Mouse (Mus musculus): ENCODE measurements around the gene Utf1. TPM values are rescaled to one million over a fixed set of nuclear protein-coding genes. Genes with fewer than 3 reads are reported as not detected.

The Utf1 gene
- polyA plus RNA-seq, 1 experiment, result 2.1 TPM

- Histone ChIP-seq H3K27ac (ENCODE audit: control insufficient read depth, insufficient read depth, low read depth, low read length) (no peak overlapping the region), H3K36me3 (ENCODE audit: control insufficient read depth, insufficient read depth, low read length) (no peaks in the 10 kb centered on the region), H3K4me3 (ENCODE audit: control insufficient read depth, low read depth, low read length) (no peak overlapping the region), H3K4me1 (ENCODE audit: control insufficient read depth, insufficient read depth, low read length) (peaks cover 3% of the 10 kb centered on the region; the same call in 1 of the 2 replicates), H3K27me3 (ENCODE audit: control insufficient read depth, insufficient read depth, low read length) (no peaks in the 10 kb centered on the region)
- no peak for TF ChIP-seq POLR2A (IDR thresholded peaks at IDR 0.05; ENCODE audit: control insufficient read depth, low read depth, low read length)
Observed at GRCm38 (mm10) chr7:139937810-139938209, 5.8 kb upstream of the Utf1 start.

- H3K27me3 ChIP-seq (ENCODE audit: control insufficient read depth, insufficient read depth, low read length), result peaks cover 7% of the 10 kb centered on the region; the same call in 1 of the 2 replicates
- peaks cover 23% of the 10 kb centered on the region for H3K4me1 ChIP-seq (ENCODE audit: control insufficient read depth, insufficient read depth, low read length)
- no peak overlapping the region for H3K4me3 ChIP-seq (ENCODE audit: control insufficient read depth, low read depth, low read length)
- H3K27ac ChIP-seq (ENCODE audit: control insufficient read depth, insufficient read depth, low read depth, low read length), result no peak overlapping the region
- TF ChIP-seq CTCF (IDR thresholded peaks at IDR 0.05; ENCODE audit: control insufficient read depth, insufficient read depth, insufficient replicate concordance, low read depth, low read length) (no peak), POLR2A (IDR thresholded peaks at IDR 0.05; ENCODE audit: control insufficient read depth, low read depth, low read length) (no peak)
- H3K36me3 ChIP-seq (ENCODE audit: control insufficient read depth, insufficient read depth, low read length), result no peaks in the 10 kb centered on the region
Observed at GRCm38 (mm10) chr7:139940476-139941209, 2.9 kb upstream of the Utf1 start.

- no peaks in the 10 kb centered on the region for H3K36me3 ChIP-seq (ENCODE audit: control insufficient read depth, insufficient read depth, low read length)
Observed at GRCm38 (mm10) chr7:139944291-139945240, 977 bp downstream of the Utf1 start.

GRCm38 (mm10) chr7:139945516-139945915 lies 1.9 kb downstream of the Utf1 start:
- H3K27me3 ChIP-seq (ENCODE audit: control insufficient read depth, insufficient read depth, low read length), result peaks cover 7% of the 10 kb centered on the region; the same call in 1 of the 2 replicates
- peaks cover 37% of the 10 kb centered on the region for H3K4me1 ChIP-seq (ENCODE audit: control insufficient read depth, insufficient read depth, low read length)
- H3K27ac ChIP-seq (ENCODE audit: control insufficient read depth, insufficient read depth, low read depth, low read length), result no peak overlapping the region
- H3K4me3 ChIP-seq (ENCODE audit: control insufficient read depth, low read depth, low read length), result no peak overlapping the region
- H3K36me3 ChIP-seq (ENCODE audit: control insufficient read depth, insufficient read depth, low read length), result no peaks in the 10 kb centered on the region
- TF ChIP-seq POLR2A (IDR thresholded peaks at IDR 0.05; ENCODE audit: control insufficient read depth, low read depth, low read length), result no peak
- no peak for TF ChIP-seq CTCF (IDR thresholded peaks at IDR 0.05; ENCODE audit: control insufficient read depth, insufficient read depth, insufficient replicate concordance, low read depth, low read length)

More at GRCm38 (mm10) chr7:139944291-139945240, 977 bp downstream of the Utf1 start:
- peaks cover 31% of the 10 kb centered on the region for H3K4me1 ChIP-seq (ENCODE audit: control insufficient read depth, insufficient read depth, low read length)
- TF ChIP-seq POLR2A (IDR thresholded peaks at IDR 0.05; ENCODE audit: control insufficient read depth, low read depth, low read length) (no peak), CTCF (IDR thresholded peaks at IDR 0.05; ENCODE audit: control insufficient read depth, insufficient read depth, insufficient replicate concordance, low read depth, low read length) (no peak)
- H3K27ac ChIP-seq (ENCODE audit: control insufficient read depth, insufficient read depth, low read depth, low read length), result no peak overlapping the region
- H3K27me3 ChIP-seq (ENCODE audit: control insufficient read depth, insufficient read depth, low read length), result peaks cover 7% of the 10 kb centered on the region; the same call in 1 of the 2 replicates
- H3K4me3 ChIP-seq (ENCODE audit: control insufficient read depth, low read depth, low read length), result peak overlapping the region; percentile 50

- no peak overlapping the region for H3K4me3 ChIP-seq (ENCODE audit: control insufficient read depth, low read depth, low read length)
- no peaks in the 10 kb centered on the region for H3K36me3 ChIP-seq (ENCODE audit: control insufficient read depth, insufficient read depth, low read length)
- TF ChIP-seq POLR2A (IDR thresholded peaks at IDR 0.05; ENCODE audit: control insufficient read depth, low read depth, low read length), result no peak
- TF ChIP-seq CTCF (IDR thresholded peaks at IDR 0.05; ENCODE audit: control insufficient read depth, insufficient read depth, insufficient replicate concordance, low read depth, low read length), result no peak
- no peak overlapping the region for H3K27ac ChIP-seq (ENCODE audit: control insufficient read depth, insufficient read depth, low read depth, low read length)
- H3K4me1 ChIP-seq (ENCODE audit: control insufficient read depth, insufficient read depth, low read length), result peaks cover 34% of the 10 kb centered on the region
- H3K27me3 ChIP-seq (ENCODE audit: control insufficient read depth, insufficient read depth, low read length), result peaks cover 7% of the 10 kb centered on the region; the same call in 1 of the 2 replicates
Observed at GRCm38 (mm10) chr7:139946032-139946431, 2.4 kb downstream of the Utf1 start.

- H3K4me3 ChIP-seq (ENCODE audit: control insufficient read depth, low read depth, low read length), result peak overlapping the region; percentile 81
- peak overlapping the region; percentile 73 for H3K27ac ChIP-seq (ENCODE audit: control insufficient read depth, insufficient read depth, low read depth, low read length)
- peaks cover 24% of the 10 kb centered on the region for H3K4me1 ChIP-seq (ENCODE audit: control insufficient read depth, insufficient read depth, low read length)
- H3K27me3 ChIP-seq (ENCODE audit: control insufficient read depth, insufficient read depth, low read length), result no peaks in the 10 kb centered on the region; the same call in 1 of the 2 replicates
- TF ChIP-seq CTCF (IDR thresholded peaks at IDR 0.05; ENCODE audit: control insufficient read depth, insufficient read depth, insufficient replicate concordance, low read depth, low read length), result peak; percentile 23; the same call in 1 of the 2 replicates
- TF ChIP-seq POLR2A (IDR thresholded peaks at IDR 0.05; ENCODE audit: control insufficient read depth, low read depth, low read length), result no peak
- no peaks in the 10 kb centered on the region for H3K36me3 ChIP-seq (ENCODE audit: control insufficient read depth, insufficient read depth, low read length)
Observed at GRCm38 (mm10) chr7:139949893-139950282, 6.3 kb downstream of the Utf1 start.
